Mouse (Mus musculus) lung, embryonic 14.5 days (tissue): ENCODE measurements around the gene Adap1. TPM values are rescaled to one million over a fixed set of nuclear protein-coding genes. Genes with fewer than 3 reads are reported as not detected.

ENCODE experiments used
- ATAC-seq: fragments of 200-750 bp; cut with Nextera tagmentation; 2 replicates; pipeline ENCODE4 v1.8.0; 2017; ENCODE audit warnings: mild to moderate bottlenecking, moderate TSS enrichment, moderate library complexity; ENCODE audit not compliant: insufficient read depth
- DNase-seq: peaks from one replicate; pipeline ENCODE4 v3.0.0-alpha.2; 2015
- H3K27ac ChIP-seq: fragments of 300-500 bp; sonication (generic); 2 replicates; pipeline ENCODE4 v1.5.1; 2014; ENCODE audit warnings: low read depth, mild to moderate bottlenecking, moderate library complexity
- H3K27me3 ChIP-seq: fragments of 300-500 bp; sonication (generic); 2 replicates; pipeline ENCODE4 v1.6.1; 2014; ENCODE audit warnings: low read length, control low read depth; ENCODE audit not compliant: insufficient read depth
- H3K36me3 ChIP-seq: fragments of 300-500 bp; sonication (generic); 2 replicates; pipeline ENCODE4 v1.6.1; 2014; ENCODE audit warnings: control low read depth; ENCODE audit not compliant: insufficient read depth
- H3K4me1 ChIP-seq: fragments of 300-500 bp; sonication (generic); 2 replicates; pipeline ENCODE4 v1.6.1; 2014; ENCODE audit warnings: antibody characterized with exemption, control low read depth; ENCODE audit not compliant: insufficient read depth
- H3K4me2 ChIP-seq: fragments of 300-500 bp; sonication (generic); 2 replicates; pipeline ENCODE4 v1.6.1; 2014; ENCODE audit warnings: mild to moderate bottlenecking
- H3K4me3 ChIP-seq: fragments of 300-500 bp; sonication (generic); 2 replicates; pipeline ENCODE4 v1.5.1; 2014; ENCODE audit warnings: low read depth, low read length
- H3K9ac ChIP-seq: fragments of 300-500 bp; sonication (generic); 2 replicates; pipeline ENCODE4 v1.6.1; 2014
- H3K9me3 ChIP-seq: fragments of 300-500 bp; sonication (generic); 2 replicates; pipeline ENCODE4 v1.6.1; 2016; ENCODE audit warnings: low read depth, low read length, control low read depth
- CTCF ChIP-seq: IDR thresholded peaks from 2 replicates; pipeline ENCODE4 v1.5.1; 2016; ENCODE audit warnings: antibody characterized with exemption, low read depth
- WGBS: fragments of 180-500 bp; shearing (Covaris S2); extraction: QIAGEN DNeasy Blood & Tissue Kit; methylation state at CpG from one replicate; pipeline ENCODE4 v1.1.7; 2014; 5-methylcytosine and 5-hydroxymethylcytosine counted together
- polyA plus RNA-seq: library from polyadenylated mRNA; unstranded; fragments of >200 nt; fragmentation: Nextera tagmentation; extraction: Ambion mirVana; gene quantifications from 2 replicates; pipeline ENCODE4 v1.2.1, GENCODE M21; 2014

Gene Adap1
- polyA plus RNA-seq, 1 experiment from 2014 or later = 3.6 TPM

DNA sequence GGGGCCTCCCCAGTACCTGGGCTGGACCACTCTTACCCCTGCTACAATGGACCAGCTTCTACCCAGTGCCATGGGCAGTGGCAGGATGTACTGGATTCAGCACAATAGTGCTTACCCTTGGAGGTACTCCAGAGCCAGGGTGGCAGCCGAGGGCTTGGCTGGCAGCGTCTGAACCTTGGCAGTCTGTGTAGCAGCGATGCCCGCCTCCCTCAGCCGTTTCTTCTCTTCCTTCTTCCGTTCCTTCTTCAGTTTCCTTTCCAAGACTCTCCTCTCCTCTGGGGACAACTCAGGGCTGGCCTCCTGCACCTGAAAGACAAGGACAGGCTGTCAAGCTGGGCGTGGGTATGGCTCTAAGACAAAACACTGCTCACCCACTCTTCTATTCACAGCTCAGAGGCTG, 38.4 kb upstream of the Adap1 start:
- TF ChIP-seq CTCF = no peak
- no peak overlapping the region for H3K9ac ChIP-seq
- H3K36me3 ChIP-seq = peaks cover 5% of the 10 kb centered on the region; the same call in 1 of the 2 replicates
- no peak overlapping the region for H3K4me3 ChIP-seq
- ATAC-seq (no peak), DNase-seq (no peak)
- no peaks in the 10 kb centered on the region for H3K9me3 ChIP-seq
- WGBS = 67% methylated on average over 7 of the region's 7 CpGs
- H3K27ac ChIP-seq = no peak overlapping the region
- H3K4me2 ChIP-seq = no peak overlapping the region
- H3K27me3 ChIP-seq = no peaks in the 10 kb centered on the region
- H3K4me1 ChIP-seq = peaks cover 6% of the 10 kb centered on the region; the same call in 1 of the 2 replicates

DNA sequence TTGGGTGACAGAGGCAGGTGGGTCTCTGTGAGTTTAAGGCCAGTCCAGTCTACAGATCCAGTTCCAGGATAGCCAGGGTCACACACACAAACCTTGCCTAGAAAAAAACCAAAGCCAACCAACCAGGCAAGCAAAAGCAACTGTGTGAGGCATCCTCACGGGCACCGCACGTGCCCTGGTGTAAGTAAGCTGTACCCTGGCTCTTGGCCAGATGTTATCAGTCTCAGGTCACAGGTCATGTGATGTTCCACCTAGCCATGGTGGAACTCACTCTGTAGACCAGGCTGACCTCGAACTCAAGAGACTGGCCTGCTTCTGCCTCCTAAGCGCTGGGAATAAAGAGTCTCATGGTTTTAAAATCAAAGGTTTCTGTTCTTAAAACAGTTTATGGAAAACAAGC, 33.8 kb upstream of the Adap1 start:
- no peak overlapping the region for H3K9ac ChIP-seq
- no peak overlapping the region for H3K27ac ChIP-seq
- peaks cover 5% of the 10 kb centered on the region; the same call in 1 of the 2 replicates for H3K36me3 ChIP-seq
- DNase-seq (no peak), ATAC-seq (no peak)
- 87% methylated on average over 5 of the region's 5 CpGs for WGBS
- no peak overlapping the region for H3K4me3 ChIP-seq
- H3K4me2 ChIP-seq = no peak overlapping the region
- no peak for TF ChIP-seq CTCF
- no peaks in the 10 kb centered on the region for H3K27me3 ChIP-seq
- H3K9me3 ChIP-seq = no peaks in the 10 kb centered on the region
- no peaks in the 10 kb centered on the region for H3K4me1 ChIP-seq

DNA sequence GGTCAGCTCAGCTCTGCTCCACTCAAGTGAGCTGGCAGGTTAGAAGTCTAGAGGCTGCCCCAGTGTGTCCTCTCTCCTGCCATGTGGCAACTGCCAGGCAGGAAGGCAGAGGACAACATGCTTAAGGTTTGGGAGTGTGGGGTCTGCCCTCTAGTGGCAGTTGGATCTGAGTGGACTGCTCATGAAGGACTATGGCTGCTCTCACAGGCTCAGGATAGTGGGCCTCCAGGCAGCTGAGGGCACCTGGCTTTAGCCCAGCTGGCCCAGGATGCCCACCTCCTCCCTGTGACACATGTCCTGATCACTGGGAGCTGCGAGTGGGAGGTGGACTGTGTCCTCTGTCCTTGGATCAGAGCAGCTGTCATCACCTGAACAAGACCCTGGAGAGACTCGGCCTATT, 33.2 kb upstream of the Adap1 start:
- DNase-seq (peak; percentile 63), ATAC-seq (peak; percentile 16; the same call in 1 of the 2 replicates)
- WGBS = 65% methylated on average over 2 of the region's 2 CpGs
- no peak overlapping the region for H3K4me3 ChIP-seq
- no peaks in the 10 kb centered on the region for H3K4me1 ChIP-seq
- peak; percentile 76 for TF ChIP-seq CTCF
- no peaks in the 10 kb centered on the region for H3K27me3 ChIP-seq
- no peaks in the 10 kb centered on the region for H3K9me3 ChIP-seq
- peaks cover 2% of the 10 kb centered on the region; the same call in 1 of the 2 replicates for H3K36me3 ChIP-seq
- no peak overlapping the region for H3K4me2 ChIP-seq
- H3K27ac ChIP-seq = no peak overlapping the region
- H3K9ac ChIP-seq = no peak overlapping the region

DNA sequence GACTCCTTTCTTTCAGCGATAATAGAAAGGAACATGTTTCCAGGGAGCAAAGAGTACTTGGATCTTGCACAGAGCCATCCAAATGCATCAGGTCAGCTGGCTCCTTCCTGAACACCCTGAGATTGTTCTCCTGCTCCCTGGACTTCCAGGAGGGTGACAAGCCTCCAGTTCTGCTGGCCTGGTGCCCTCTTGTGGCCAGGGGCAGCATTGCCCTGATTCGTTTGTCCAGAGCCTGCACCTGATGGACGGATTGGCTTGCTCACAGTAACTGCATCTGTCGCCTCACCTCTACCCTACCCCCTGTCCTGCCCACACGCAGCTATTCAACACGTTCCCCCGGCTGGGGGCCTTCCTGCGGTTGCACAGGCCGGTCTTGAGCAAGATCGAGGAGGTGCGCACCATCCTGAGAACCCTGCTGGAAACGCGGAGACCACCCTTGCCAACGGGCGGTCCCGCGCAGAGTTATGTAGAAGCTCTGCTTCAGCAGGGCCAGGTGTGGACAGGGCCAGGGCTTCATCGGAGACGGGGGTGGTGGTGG, 29.9 kb upstream of the Adap1 start:
- Histone ChIP-seq H3K4me1 (no peaks in the 10 kb centered on the region), H3K27me3 (no peaks in the 10 kb centered on the region), H3K27ac (no peak overlapping the region), H3K9me3 (no peaks in the 10 kb centered on the region), H3K9ac (no peak overlapping the region), H3K4me2 (no peak overlapping the region), H3K36me3 (no peaks in the 10 kb centered on the region), H3K4me3 (no peak overlapping the region)
- peak; percentile 98 for TF ChIP-seq CTCF
- 31% methylated on average over 19 of the region's 19 CpGs for WGBS
- peak; percentile 85 for DNase-seq
- ATAC-seq = no peak

DNA sequence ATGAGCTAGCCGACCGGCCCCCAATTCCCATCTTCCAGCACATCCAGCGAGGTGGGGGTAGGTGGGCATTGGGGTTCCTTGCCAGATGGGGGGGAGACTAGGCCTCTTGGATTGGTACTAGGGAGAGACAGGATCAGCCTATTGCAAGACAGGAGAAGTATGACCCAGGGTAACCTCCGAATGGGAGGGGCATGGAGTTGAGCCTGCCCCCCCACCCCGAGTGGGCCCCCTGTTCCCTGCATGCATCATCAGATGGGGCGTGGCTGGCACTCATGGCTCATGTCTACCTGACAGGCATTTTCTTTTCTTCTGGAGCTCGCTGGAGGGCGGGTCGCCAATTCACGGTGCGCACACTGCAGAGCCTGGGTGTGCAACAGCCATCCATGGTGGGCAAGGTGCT, 28.5 kb upstream of the Adap1 start:
- Histone ChIP-seq H3K27ac (no peak overlapping the region), H3K9me3 (no peaks in the 10 kb centered on the region), H3K4me1 (no peaks in the 10 kb centered on the region), H3K36me3 (no peaks in the 10 kb centered on the region), H3K9ac (no peak overlapping the region), H3K4me3 (no peak overlapping the region), H3K4me2 (no peak overlapping the region), H3K27me3 (no peaks in the 10 kb centered on the region)
- TF ChIP-seq CTCF = no peak
- 82% methylated on average over 11 of the region's 11 CpGs for WGBS
- DNase-seq = no peak
- no peak for ATAC-seq

DNA sequence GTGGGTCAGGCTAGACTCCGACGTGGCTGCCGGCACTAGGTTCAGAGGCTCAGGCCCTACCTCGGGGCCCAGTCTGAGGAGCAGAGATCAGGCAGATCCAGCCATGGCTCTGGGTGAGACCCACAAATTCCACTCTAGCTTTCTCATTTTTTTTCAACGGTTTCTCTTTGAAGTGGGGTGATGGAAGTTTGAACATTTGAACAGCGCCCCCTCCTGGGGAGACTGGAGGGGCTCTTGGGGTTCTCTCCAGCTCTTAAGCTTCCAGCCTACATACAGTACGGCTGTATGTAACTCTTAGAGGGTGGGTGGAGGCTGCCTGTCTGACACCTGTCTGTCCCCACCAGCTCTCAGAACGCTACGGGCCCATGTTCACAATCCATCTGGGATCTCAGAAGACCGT, 28.1 kb upstream of the Adap1 start:
- Histone ChIP-seq H3K4me1 (no peaks in the 10 kb centered on the region), H3K27me3 (no peaks in the 10 kb centered on the region), H3K9me3 (no peaks in the 10 kb centered on the region), H3K4me3 (no peak overlapping the region), H3K4me2 (no peak overlapping the region), H3K36me3 (no peaks in the 10 kb centered on the region), H3K9ac (no peak overlapping the region), H3K27ac (no peak overlapping the region)
- WGBS = 48% methylated on average over 10 of the region's 10 CpGs
- peak; percentile 40 for TF ChIP-seq CTCF
- DNase-seq = peak; percentile 62
- no peak for ATAC-seq

DNA sequence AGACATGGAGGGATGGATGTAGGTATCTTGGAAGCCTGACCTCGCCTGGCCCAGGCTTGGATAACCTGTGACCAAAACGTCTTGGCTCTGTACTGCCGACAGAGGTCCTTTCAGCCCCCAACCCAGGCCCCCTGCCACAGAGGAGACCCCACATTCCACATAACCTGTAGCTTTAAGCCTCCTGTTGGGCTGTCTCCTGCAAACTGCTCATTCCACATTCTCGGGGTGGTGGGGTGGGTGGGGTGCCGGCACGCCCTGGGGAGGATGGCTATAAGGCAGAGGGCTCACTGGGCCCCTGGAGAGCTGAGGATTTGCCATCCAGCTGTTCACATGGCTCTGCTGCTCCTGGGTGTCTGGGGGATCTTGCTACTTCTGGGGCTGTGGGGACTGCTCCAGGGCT, 26.9 kb upstream of the Adap1 start, which contains the start of gene Cyp2w1:
Gene Cyp2w1, plus strand, starts transcription at position 301 of the 400 bp plus-strand sequence.
- DNase-seq (no peak), ATAC-seq (no peak)
- TF ChIP-seq CTCF = no peak
- no peak within 1 kb of the TSS for H3K27ac ChIP-seq
- no peak within 1 kb of the TSS for H3K4me2 ChIP-seq
- H3K36me3 ChIP-seq = no peaks in the 10 kb centered on the region
- no peaks in the 10 kb centered on the region for H3K27me3 ChIP-seq
- H3K4me1 ChIP-seq = no peaks in the 10 kb centered on the region
- no peak within 1 kb of the TSS for H3K4me3 ChIP-seq
- 53% methylated on average over 6 of the region's 6 CpGs for WGBS
- peak within 1 kb of the TSS; percentile 31 for H3K9ac ChIP-seq
- no peaks in the 10 kb centered on the region for H3K9me3 ChIP-seq

DNA sequence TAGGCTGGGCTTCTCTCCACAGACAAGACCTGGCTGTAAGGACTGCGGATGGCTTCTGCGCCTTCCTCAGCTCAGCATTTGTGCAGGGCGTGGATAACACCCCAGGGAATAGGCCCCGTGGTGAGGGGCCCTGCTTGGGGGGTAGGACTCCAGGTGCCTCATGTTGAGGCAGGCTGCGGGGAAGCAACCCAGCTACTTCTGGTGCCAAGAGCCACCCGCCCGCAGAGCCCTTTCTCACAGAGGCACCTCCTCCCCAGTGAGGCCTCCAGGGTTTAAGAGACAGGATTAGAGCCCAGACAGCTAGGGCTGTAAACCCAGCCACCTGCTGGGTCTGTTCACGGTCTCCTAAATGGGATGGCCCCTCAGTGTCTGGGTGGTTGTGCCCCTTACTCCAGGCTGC, 26.2 kb upstream of the Adap1 start:
- Histone ChIP-seq H3K27me3 (no peaks in the 10 kb centered on the region), H3K9me3 (no peaks in the 10 kb centered on the region), H3K4me2 (no peak overlapping the region), H3K4me3 (no peak overlapping the region), H3K36me3 (no peaks in the 10 kb centered on the region), H3K27ac (no peak overlapping the region), H3K9ac (peak overlapping the region; percentile 31; the same call in 1 of the 2 replicates), H3K4me1 (no peaks in the 10 kb centered on the region)
- no peak for DNase-seq
- WGBS = 21% methylated on average over 8 of the region's 8 CpGs
- ATAC-seq = no peak
- TF ChIP-seq CTCF = no peak
